Mouse (Mus musculus): Measurements from ENCODE around the gene Oat.

Oat gene

GRCm38 (mm10) chr7:132593762-132594161 lies 17.6 kb upstream of the Oat start:
- DNase-seq (ENCODE audit: low spot score) = no peak

- DNase-seq (ENCODE audit: low spot score) = no peak
These were observed 13.4 kb upstream of the Oat start for GRCm38 (mm10) chr7:132589610-132590009.

GRCm38 (mm10) chr7:132587167-132587566 lies 11.0 kb upstream of the Oat start:
- DNase-seq (ENCODE audit: low spot score) = no peak

DNA sequence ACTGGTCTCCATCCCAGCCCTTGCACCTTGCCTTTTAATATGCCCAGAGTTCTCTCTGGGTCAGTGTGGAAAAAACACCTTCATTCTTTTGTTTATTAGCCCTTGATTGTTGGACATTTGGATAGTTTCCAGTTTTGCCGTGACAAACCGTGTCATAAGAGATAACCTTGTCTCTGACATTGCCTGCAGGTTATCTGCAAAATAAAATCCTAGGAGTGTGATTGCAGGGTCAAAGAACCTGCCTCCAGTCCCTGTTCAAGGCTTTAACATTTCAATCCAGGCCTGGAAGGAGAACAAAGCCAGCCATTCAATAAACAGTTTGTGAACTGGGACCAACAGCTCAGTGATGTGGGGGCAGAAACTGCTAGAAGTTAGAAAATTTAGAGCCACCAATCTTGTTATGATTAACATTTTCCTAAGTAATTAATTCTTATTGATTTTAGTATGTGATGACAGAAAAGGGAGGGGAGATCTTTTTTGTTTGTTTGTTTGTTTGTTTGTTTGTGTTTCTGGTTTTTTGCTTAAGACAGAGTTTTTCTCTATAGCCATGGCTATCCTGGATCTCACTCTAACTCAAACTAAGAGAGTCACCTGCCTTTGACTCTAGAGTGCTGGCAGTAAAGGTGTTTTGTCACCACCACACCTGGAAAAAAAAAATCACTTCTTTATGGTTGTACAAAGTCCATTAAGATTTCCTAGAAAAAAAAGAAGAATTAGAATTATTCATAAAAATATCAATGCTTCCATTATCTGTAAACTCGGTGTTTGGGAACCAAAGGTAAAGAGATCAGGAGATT lies 9.7 kb upstream of the Oat start:
- DNase-seq (ENCODE audit: low spot score) = no peak

- DNase-seq (ENCODE audit: low spot score) = no peak
These were observed 5.2 kb upstream of the Oat start for GRCm38 (mm10) chr7:132581441-132581840.

DNA sequence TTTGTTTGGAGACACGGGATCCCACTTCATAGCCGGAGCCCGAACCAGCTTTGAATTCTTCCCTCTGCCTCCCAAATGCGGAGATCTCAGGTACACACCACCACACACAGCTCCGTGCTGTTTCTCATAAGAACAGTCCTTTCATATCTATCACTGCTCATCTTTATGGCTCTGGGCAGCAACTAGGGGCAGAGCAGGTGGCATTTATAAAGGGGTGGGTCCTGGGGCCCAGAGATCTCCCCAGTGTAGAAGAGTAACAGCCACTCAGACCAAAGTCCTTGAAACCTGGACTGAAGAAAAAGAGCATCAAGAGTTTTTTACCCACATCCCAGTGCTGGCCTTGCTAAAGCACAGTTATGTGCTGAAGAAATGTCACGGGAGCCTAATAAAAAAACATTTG lies 4.3 kb upstream of the Oat start:
- DNase-seq (ENCODE audit: low spot score) = no peak

GRCm38 (mm10) chr7:132576891-132577290 lies 693 bp upstream of the Oat start:
- no peak for DNase-seq (ENCODE audit: low spot score)

GRCm38 (mm10) chr7:132575623-132576022 lies 575 bp downstream of the Oat start:
- peak; percentile 79 for DNase-seq (ENCODE audit: low spot score)

DNA sequence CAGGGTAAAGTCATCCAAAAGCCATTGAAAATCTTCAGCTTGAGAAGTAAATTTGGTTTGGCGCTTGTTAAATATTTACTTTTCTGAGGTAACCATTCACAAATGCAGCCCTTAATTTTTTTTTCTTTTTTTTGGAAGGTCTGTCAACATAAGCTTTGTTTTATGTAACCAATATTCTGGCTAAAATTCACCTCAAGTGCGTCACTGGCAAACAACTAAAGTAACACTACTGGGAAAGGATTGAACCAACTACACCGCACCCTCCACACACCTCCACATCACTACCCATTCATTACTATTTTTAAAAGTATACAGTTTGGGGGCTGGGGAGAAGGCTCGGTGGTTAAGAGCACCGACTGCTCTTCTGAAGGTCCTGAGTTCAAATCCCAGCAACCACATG lies 1.6 kb downstream of the Oat start:
- DNase-seq (ENCODE audit: low spot score) = no peak

DNA sequence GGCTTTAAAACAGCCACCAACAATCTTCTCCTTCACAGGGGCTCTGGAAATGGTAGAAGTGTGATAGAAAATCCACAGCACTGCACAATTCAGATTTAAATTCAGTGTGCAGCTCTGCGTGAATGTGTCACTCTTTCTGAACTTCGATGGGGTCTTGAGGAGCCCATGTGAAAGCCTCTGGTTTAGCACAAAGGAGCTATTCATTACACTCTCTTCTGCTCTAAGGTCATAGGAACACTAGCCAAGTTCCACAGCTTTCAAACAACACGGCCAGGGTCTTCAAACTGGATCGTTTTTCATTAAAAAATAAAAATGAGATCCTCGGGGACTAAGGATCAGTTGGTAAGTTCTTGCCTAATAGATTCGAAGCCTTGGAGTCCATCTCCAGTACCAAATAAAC lies 3.0 kb downstream of the Oat start:
- no peak for DNase-seq (ENCODE audit: low spot score)

DNA sequence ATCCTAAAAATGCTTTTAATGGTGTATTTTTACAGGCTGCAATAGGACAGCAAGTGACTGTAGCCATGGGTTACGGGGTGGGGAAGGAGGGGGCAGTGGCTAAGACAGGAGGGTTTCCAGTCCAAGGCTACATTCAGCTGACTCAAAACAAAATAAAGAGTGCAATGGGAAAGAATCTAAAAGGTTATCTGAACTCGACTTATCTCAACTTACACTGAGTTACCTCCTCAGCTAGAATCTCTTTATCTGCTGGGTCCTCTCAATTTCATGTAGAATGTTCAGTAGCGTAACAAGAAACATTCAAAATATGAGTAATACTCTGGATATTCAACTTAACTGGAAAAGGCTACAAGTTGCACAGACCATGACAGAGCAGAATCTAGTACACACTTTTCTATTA lies 3.5 kb downstream of the Oat start:
- DNase-seq (ENCODE audit: low spot score) = no peak

GRCm38 (mm10) chr7:132571481-132571880 lies 4.7 kb downstream of the Oat start:
- no peak for DNase-seq (ENCODE audit: low spot score)

- no peak for DNase-seq (ENCODE audit: low spot score)
These were observed 6.1 kb downstream of the Oat start for GRCm38 (mm10) chr7:132570071-132570470.

DNA sequence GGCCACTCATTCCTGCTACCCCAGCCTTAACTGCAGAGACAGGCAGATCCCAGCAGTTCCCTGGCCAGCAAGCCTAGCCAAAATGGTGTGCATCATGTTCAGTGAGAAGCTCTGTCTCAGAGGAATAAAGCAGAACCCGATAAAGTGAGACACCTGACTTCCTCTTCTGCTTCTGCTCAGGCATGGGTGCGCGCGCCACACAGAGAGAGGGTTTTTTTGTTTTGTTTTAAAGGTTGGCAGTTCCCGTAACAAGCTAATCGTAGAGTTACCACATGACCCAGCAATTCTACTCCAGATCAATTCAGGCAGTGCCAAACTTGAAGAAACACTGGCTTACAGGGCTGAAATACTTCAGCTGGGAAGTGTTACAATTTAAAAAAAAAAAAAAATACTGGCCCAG lies 7.4 kb downstream of the Oat start:
- no peak for DNase-seq (ENCODE audit: low spot score)

DNA sequence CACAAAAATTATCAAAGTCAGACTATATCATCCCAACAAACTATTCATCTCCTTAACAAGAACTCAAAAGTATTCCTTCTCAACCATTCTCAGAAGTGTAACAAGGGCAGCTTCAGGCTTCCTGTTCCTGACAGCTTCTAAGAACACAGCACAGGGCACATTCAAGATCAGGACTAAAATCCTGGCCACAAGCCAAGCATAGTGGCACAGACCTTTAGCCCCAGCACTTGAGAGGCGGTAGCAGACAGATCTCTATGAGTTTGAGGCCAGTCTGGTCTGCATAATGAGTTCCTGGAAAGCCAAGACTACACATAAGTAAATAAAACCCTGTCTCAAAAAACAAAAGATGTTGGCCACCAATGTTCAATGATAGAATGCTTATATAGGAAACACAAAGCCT lies 10.4 kb downstream of the Oat start:
- no peak for DNase-seq (ENCODE audit: low spot score)

GRCm38 (mm10) chr7:132559138-132559766 lies 16.9 kb downstream of the Oat start:
- no peak for DNase-seq (ENCODE audit: low spot score)

DNA sequence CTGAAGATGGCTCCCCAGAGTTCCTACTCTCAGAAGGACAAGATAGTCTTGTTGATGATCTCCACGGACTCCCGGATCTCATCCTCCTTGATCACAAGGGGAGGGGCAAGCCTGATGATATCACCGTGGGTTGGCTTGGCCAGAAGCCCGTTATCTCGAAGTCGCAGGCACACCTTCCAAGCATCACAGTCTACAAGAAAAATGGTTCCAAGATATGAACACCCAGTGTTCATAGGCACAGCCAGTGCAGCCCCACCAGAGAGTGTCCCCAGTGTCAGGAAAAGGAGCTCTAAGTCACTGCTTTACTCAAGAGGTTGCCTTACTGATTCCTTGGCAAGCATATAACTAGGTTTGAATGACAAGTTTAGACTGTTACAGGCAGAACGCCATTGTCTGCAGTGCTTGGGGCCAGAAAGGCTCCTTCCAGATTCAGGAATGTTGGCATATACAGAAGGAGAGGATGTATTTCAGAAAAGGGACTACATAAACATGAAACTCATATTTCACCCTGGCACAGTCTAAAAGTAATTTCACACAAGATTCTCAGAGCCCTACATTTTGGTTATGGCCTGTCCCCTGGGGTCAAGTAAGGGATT lies 18.0 kb downstream of the Oat start:
- DNase-seq (ENCODE audit: low spot score) = no peak

- no peak for DNase-seq (ENCODE audit: low spot score)
These were observed 19.6 kb downstream of the Oat start for GRCm38 (mm10) chr7:132556575-132556974.

GRCm38 (mm10) chr7:132555911-132556310 lies 20.3 kb downstream of the Oat start:
- DNase-seq (ENCODE audit: low spot score) = no peak

DNA sequence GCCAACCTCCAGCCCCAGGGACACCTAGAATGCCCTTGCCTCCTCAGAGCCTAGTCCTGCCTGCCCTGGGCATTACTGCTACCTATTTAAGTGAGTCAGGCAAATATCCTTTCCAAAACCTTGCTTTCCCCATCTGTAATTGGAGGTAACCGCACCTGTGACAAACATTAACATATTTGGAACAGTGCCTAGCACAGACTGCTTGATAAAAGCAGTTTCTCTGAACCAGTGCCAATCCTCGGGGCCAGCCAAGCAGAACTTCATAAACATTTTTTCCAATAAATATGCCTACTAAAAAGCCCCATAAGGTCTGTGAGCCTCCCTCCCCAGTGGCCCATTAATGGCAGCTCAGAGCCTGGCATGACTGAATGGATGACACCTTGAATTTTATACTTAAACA lies 22.1 kb downstream of the Oat start:
- no peak for DNase-seq (ENCODE audit: low spot score)

- DNase-seq (ENCODE audit: low spot score) = peak; percentile 96
These were observed 24.7 kb downstream of the Oat start for GRCm38 (mm10) chr7:132551351-132552126.

DNA sequence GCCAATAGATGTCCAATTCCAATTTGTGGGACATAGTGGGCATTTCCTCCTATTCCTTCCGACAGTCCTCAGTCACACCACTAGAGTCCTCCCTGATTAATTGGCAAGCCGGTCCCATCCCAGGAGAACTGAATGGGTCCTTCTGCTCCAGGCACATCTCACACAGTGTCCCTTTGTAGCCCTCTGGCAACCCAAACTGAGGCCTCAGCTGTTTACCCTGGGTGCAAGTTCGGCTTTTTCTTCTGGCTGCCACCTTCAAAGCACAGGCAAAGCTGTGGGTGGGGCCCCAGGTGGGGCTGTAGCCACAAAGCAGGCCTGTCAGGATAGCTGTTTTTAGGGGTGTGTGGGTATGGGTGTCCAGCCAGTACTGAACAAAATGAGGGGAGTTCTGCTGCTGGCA lies 29.1 kb downstream of the Oat start:
- DNase-seq (ENCODE audit: low spot score) = no peak

- DNase-seq (ENCODE audit: low spot score) = no peak
These were observed 33.8 kb downstream of the Oat start for GRCm38 (mm10) chr7:132542427-132542826.

Data from urinary bladder, postnatal 25 days (tissue).